Mouse (Mus musculus): ENCODE data around the gene Gcnt7. TPM values are rescaled to one million over a fixed set of nuclear protein-coding genes. Genes with fewer than 3 reads are reported as not detected.
A peak's percentile ranks its signal among the peaks of the same experiment; 100 is the strongest.

Gene Gcnt7
- polyA plus RNA-seq, 1 experiment from 2014 or later = 0.78 TPM

DNA sequence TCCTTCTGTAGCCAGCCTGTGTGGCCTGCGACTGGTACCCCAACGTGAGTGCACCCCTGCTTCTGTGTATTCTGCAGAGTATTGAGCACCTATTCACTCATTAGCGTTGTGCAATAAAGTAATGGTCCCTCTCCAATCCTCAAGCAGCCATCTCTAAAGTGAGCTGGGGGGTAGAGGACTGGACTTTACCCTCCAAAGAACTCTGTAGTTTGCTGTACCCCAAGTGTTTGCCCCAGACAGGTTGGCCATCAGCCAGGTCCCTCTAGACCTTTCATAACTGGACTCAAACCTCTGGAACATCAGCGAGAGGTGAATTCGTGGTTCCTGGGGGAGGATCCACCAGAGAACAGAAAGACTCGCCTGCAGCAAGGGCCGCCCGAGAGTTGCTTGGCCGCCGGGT is 5.9 kb downstream of the Gcnt7 start:
- Histone ChIP-seq H3K4me3 (no peak overlapping the region), H3K27me3 (replicated peaks) (no peaks in the 10 kb centered on the region), H3K27ac (replicated peaks) (no peak overlapping the region), H3K9ac (no peak overlapping the region), H3K4me2 (no peak overlapping the region), H3K9me3 (no peaks in the 10 kb centered on the region), H3K36me3 (peaks cover 85% of the 10 kb centered on the region), H3K4me1 (no peaks in the 10 kb centered on the region)
- no peak for ATAC-seq (ENCODE audit: extremely low read depth, insufficient number of reproducible peaks, low FRiP score, low TSS enrichment)
- 88% methylated on average over 10 of the region's 10 CpGs for WGBS

DNA sequence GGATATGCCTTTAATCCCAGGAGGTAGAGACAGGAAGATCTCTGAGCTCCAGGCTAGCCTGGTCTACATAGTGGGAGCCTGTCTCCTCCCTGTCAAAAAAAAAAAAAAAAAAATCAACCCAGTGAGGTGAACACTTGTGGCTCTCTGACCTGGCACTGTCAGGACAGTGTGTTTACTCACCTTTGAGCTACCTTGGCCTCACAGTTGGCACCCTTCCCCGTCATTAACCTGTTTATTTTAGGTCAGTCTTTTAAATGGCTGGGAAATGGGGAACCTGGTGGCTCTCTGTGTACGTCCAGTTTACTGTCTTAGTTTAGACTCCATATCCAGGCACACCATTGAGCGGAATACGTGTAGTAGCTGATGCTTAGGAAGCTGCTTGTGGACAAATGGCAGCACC is 6.4 kb downstream of the Gcnt7 start:
- no peaks in the 10 kb centered on the region for H3K9me3 ChIP-seq
- 91% methylated on average over 4 of the region's 4 CpGs for WGBS
- no peak overlapping the region for H3K9ac ChIP-seq
- no peak for ATAC-seq (ENCODE audit: extremely low read depth, insufficient number of reproducible peaks, low FRiP score, low TSS enrichment)
- no peaks in the 10 kb centered on the region for H3K4me1 ChIP-seq
- H3K36me3 ChIP-seq = peaks cover 85% of the 10 kb centered on the region
- no peak overlapping the region for H3K27ac ChIP-seq (replicated peaks)
- H3K4me3 ChIP-seq = no peak overlapping the region
- H3K27me3 ChIP-seq (replicated peaks) = no peaks in the 10 kb centered on the region
- H3K4me2 ChIP-seq = no peak overlapping the region

DNA sequence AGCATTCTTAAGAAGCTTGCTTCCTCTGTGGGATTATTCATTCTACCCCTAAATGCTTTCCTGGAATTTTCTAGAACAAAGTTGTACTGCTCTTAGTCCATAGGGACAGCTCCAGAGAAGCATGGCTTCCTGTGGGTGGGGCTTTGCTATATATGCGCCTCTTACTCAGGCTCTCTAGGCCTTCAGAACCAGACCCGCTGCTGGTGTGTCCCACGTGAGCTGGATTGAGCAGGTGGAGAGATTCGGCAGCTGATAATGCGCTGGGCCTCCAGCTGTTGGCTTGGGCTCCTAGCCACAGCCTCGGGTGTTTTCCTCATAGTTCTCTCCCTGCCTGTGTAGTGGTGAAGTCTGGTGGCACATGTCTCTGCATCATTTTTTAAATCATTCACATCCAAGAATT is 7.8 kb downstream of the Gcnt7 start:
- peaks cover 91% of the 10 kb centered on the region for H3K36me3 ChIP-seq
- no peak overlapping the region for H3K27ac ChIP-seq (replicated peaks)
- H3K4me1 ChIP-seq = no peaks in the 10 kb centered on the region
- no peaks in the 10 kb centered on the region for H3K9me3 ChIP-seq
- no peak overlapping the region for H3K9ac ChIP-seq
- no peak overlapping the region for H3K4me2 ChIP-seq
- 82% methylated on average over 6 of the region's 6 CpGs for WGBS
- H3K4me3 ChIP-seq = no peak overlapping the region
- no peaks in the 10 kb centered on the region for H3K27me3 ChIP-seq (replicated peaks)
- ATAC-seq (ENCODE audit: extremely low read depth, insufficient number of reproducible peaks, low FRiP score, low TSS enrichment) = no peak

DNA sequence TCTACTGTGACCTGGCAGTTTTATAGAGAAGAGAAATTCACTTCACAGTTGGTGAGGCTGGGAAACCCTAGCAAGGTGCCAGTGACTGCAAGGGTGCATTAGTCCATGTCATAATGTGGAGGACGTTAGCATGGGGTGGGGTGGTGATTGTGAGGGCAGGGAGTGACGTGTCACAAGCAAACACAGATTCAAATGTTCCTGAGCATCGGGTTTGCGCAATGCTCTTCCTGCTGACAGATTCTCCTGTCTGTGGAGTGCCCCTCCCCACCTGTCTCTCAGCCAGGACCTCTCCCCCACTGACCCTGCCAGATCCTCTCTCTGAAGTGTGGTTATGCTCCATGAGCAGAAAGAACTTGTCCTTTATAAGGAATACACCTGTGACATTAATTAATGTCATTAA is 10.1 kb downstream of the Gcnt7 start:
- H3K27ac ChIP-seq (replicated peaks) = no peak overlapping the region
- H3K9me3 ChIP-seq = no peaks in the 10 kb centered on the region
- no peak overlapping the region for H3K9ac ChIP-seq
- no peak for ATAC-seq (ENCODE audit: extremely low read depth, insufficient number of reproducible peaks, low FRiP score, low TSS enrichment)
- H3K27me3 ChIP-seq (replicated peaks) = no peaks in the 10 kb centered on the region
- H3K4me1 ChIP-seq = no peaks in the 10 kb centered on the region
- peaks cover 87% of the 10 kb centered on the region for H3K36me3 ChIP-seq
- H3K4me3 ChIP-seq = no peak overlapping the region
- WGBS = 83% methylated on average over 4 of the region's 4 CpGs
- H3K4me2 ChIP-seq = no peak overlapping the region

DNA sequence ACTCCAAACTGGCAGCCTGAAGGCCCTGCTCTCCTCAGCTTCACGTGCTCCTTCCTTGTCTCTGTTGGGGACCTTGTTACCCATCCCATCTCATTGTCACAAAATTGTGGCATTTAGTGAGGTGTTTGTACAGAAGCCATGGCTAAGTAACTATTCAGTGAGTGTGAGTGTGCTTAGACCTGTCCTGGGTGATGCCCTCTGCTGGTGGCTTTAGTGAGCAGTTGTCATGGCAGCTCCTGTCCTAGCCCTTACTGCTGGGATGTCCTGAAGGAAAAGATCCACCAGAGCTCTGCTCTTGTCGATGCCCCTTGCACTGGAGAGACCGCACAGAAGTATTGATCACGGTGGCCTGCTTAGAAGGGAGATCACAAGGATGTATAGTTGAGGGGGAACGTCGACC is 11.1 kb downstream of the Gcnt7 start:
- peaks cover 77% of the 10 kb centered on the region for H3K36me3 ChIP-seq
- H3K27me3 ChIP-seq (replicated peaks) = no peaks in the 10 kb centered on the region

DNA sequence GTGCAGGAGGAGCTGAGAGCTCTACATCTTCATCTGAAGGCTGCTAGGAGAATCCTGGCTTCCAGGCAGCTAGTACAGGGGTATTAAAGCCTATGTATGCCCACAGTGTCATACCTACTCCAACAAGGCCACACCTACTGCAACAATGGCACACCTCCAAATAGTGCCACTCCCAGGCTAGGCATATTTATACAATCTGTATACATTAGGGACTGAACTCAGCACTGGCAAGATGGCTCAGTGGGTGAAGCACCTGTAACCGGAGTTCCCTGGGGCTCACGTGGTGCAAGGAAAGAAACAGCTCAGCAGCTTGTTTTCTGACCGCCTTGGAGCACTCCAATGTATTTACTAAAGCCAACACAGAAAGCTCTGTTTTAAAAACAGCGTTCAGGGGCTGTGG is 12.8 kb downstream of the Gcnt7 start:
- no peak for ATAC-seq (ENCODE audit: extremely low read depth, insufficient number of reproducible peaks, low FRiP score, low TSS enrichment)
- no peak overlapping the region for H3K9ac ChIP-seq
- H3K4me1 ChIP-seq = peaks cover 11% of the 10 kb centered on the region
- no peak overlapping the region for H3K4me3 ChIP-seq
- H3K27me3 ChIP-seq (replicated peaks) = no peaks in the 10 kb centered on the region
- H3K9me3 ChIP-seq = no peaks in the 10 kb centered on the region
- peaks cover 60% of the 10 kb centered on the region for H3K36me3 ChIP-seq
- 85% methylated on average over 4 of the region's 4 CpGs for WGBS
- no peak overlapping the region for H3K27ac ChIP-seq (replicated peaks)
- no peak overlapping the region for H3K4me2 ChIP-seq

More for the DNA sequence above, 11.1 kb downstream of the Gcnt7 start:
- no peak overlapping the region for H3K27ac ChIP-seq (replicated peaks)
- H3K9me3 ChIP-seq = no peaks in the 10 kb centered on the region
- no peak overlapping the region for H3K4me3 ChIP-seq
- no peak for ATAC-seq (ENCODE audit: extremely low read depth, insufficient number of reproducible peaks, low FRiP score, low TSS enrichment)
- no peak overlapping the region for H3K9ac ChIP-seq
- H3K4me1 ChIP-seq = no peaks in the 10 kb centered on the region
- no peak overlapping the region for H3K4me2 ChIP-seq
- 85% methylated on average over 6 of the region's 6 CpGs for WGBS

DNA sequence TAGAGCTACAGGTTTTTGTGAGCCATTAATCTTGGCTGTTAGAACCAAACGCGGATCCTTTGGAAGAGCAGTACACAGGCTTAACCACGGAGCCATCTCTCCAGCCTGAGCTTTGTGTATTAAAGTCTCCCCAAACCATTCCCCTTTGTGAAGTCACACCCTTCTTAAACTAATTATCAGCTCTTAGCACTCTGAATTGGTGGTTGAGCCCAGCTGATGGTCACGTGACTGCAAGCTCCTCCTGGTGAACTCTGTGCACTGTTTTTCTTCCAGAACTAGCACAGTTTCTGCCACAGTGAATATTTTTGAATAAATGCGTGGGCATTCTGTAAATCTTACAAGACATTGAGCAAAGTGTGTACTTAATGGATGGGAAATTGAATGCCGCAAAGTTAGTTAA is 17.2 kb downstream of the Gcnt7 start:
- H3K4me1 ChIP-seq = peaks cover 16% of the 10 kb centered on the region
- no peaks in the 10 kb centered on the region for H3K9me3 ChIP-seq
- H3K27ac ChIP-seq (replicated peaks) = no peak overlapping the region
- H3K4me3 ChIP-seq = peak overlapping the region; percentile 74
- H3K27me3 ChIP-seq (replicated peaks) = no peaks in the 10 kb centered on the region
- 27% methylated on average over 6 of the region's 6 CpGs for WGBS
- H3K9ac ChIP-seq = peak overlapping the region; percentile 84
- ATAC-seq (ENCODE audit: extremely low read depth, insufficient number of reproducible peaks, low FRiP score, low TSS enrichment) = no peak
- peaks cover 16% of the 10 kb centered on the region for H3K36me3 ChIP-seq
- H3K4me2 ChIP-seq = peak overlapping the region; percentile 95

DNA sequence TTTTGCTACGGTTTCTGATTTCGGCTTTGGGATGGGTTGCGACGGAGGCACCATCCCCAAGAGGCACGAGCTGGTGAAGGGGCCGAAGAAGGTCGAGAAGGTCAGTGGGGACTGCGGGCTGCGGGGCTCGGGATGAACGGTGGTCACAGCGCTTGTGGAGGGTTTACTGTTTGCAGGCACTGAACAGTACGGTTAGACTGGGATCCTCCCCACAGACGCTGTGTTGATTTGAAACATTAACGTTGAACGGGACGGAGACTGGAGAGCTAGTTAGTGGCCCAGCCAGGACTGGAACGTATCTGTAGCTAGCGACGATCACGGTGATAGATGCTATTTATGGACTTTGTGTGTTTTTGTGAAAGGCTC is 17.8 kb downstream of the Gcnt7 start:
- peak overlapping the region; percentile 84 for H3K9ac ChIP-seq
- H3K27me3 ChIP-seq (replicated peaks) = no peaks in the 10 kb centered on the region
- H3K4me1 ChIP-seq = peaks cover 16% of the 10 kb centered on the region
- H3K9me3 ChIP-seq = no peaks in the 10 kb centered on the region
- H3K4me3 ChIP-seq = peak overlapping the region; percentile 74
- peak overlapping the region; percentile 63 for H3K27ac ChIP-seq (replicated peaks)
- peaks cover 10% of the 10 kb centered on the region for H3K36me3 ChIP-seq
- peak overlapping the region; percentile 95 for H3K4me2 ChIP-seq
- under 1% methylated on average over 21 of the region's 21 CpGs for WGBS
- ATAC-seq (ENCODE audit: extremely low read depth, insufficient number of reproducible peaks, low FRiP score, low TSS enrichment) = peak; percentile 39; the same call in 1 of the 2 replicates

DNA sequence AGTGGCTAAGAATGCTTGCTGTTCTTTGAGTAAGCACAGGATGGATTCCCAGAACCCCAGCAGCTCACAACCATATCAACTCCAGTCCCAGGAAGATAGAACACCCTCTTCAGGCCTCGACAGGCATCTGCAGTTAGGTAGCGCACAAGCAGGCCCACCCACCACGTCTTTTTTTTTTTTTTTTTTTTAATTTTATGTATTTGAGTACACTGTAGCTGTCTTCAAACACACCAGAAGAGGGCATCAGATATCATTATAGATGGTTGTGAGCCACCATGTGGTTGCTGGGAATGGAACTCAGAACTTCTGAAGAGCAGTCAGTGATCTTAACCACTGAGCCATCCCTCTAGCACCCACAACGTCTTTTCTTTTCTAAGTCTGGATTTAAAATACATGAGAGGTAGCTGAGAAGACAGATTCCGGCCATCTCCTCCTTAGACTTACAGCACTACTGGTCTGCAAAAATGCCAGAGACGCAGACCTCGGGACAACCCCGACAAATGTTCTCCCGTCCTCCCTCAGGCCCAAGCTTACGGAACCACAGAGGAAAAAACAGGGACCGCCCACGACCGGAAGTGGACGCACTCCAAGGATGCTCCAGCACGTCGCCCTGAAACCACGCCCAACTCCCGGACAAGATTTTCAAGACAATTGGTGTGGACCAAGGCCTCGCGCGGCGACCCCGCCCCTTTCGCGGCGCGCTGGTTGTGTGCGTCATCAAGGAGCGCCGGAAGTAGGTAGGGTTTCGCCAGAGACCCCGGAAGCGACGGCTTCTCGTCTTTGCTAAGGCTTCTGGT is 18.4 kb downstream of the Gcnt7 start, which contains the start of gene Rtf2:
Gene Rtf2 (plus strand): TSS at position 714 of the 797 bp plus-strand sequence.
- ATAC-seq (ENCODE audit: extremely low read depth, insufficient number of reproducible peaks, low FRiP score, low TSS enrichment) = peak; percentile 97

DNA sequence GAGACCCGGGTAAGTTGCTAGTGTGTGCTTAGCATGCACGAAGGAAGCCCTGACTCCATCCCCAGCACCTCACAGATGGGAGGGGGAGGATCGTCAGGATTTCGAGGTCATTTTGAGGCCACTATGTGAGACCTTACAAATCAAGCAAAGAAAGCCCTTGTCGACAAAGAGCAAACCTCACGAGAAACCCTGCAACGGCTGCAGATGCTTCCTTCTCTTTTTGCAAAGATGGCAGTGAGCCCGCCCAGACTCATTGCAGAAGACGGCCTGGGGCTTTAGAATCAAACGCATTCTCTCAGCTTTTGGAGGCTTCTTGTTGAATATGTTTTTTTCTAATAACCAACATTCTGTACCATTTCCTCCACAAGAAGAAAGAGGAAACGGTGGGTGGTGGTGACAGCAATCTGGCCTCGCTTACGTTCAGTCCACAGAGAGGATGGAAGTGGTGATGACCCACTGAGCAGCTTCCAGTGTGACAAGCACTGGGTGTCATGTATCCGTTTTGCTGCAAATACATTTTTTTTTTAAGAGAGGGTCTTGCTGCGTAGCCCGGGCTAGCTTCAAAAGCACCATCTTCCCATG is 20.9 kb downstream of the Gcnt7 start:
- H3K4me1 ChIP-seq = peaks cover 16% of the 10 kb centered on the region
- no peak overlapping the region for H3K9ac ChIP-seq
- no peak for ATAC-seq (ENCODE audit: extremely low read depth, insufficient number of reproducible peaks, low FRiP score, low TSS enrichment)
- H3K4me2 ChIP-seq = no peak overlapping the region
- WGBS = 61% methylated on average over 16 of the region's 16 CpGs
- no peak overlapping the region for H3K4me3 ChIP-seq
- H3K27ac ChIP-seq (replicated peaks) = no peak overlapping the region
- H3K27me3 ChIP-seq (replicated peaks) = peaks cover 13% of the 10 kb centered on the region
- H3K36me3 ChIP-seq = no peaks in the 10 kb centered on the region
- H3K9me3 ChIP-seq = no peaks in the 10 kb centered on the region

More for the DNA sequence above, 18.4 kb downstream of the Gcnt7 start, which contains the start of gene Rtf2:
- Histone ChIP-seq H3K9ac (peak within 1 kb of the TSS; percentile 84), H3K27ac (replicated peaks) (peak within 1 kb of the TSS; percentile 73), H3K4me3 (peak within 1 kb of the TSS; percentile 74), H3K36me3 (peaks cover 4% of the 10 kb centered on the region), H3K27me3 (replicated peaks) (0 out of 2 replicates have a peak, but pooled peaks cover 4% of the 10 kb centered on the region), H3K4me2 (peak within 1 kb of the TSS; percentile 95), H3K4me1 (peaks cover 16% of the 10 kb centered on the region), H3K9me3 (no peaks in the 10 kb centered on the region)
- WGBS = 2% methylated on average over 35 of the region's 35 CpGs

DNA sequence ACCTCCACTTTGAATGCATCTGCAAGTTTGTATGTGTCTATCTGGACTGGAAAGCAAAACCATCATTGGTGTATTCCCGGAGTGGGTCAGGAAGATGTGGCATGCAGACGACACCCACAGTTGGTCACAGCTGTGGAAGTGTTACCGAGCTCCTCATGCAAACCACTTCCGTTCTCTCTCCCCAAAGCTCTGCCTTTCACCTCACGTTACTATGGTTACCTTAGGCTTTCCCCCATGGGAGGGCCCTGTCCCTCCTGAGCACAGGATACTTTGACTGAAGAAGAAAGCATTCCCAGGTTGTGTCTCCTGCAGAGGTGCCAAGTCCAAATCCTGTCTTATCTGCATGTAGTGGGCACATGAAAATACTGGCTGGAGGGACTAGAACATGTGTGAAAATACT is 24.6 kb downstream of the Gcnt7 start:
- no peak for ATAC-seq (ENCODE audit: extremely low read depth, insufficient number of reproducible peaks, low FRiP score, low TSS enrichment)
- H3K9me3 ChIP-seq = no peaks in the 10 kb centered on the region
- WGBS = 33% methylated on average over 5 of the region's 5 CpGs
- H3K4me2 ChIP-seq = no peak overlapping the region
- peaks cover 20% of the 10 kb centered on the region for H3K27me3 ChIP-seq (replicated peaks)
- H3K36me3 ChIP-seq = no peaks in the 10 kb centered on the region
- H3K4me3 ChIP-seq = no peak overlapping the region
- H3K9ac ChIP-seq = no peak overlapping the region
- H3K27ac ChIP-seq (replicated peaks) = no peak overlapping the region
- H3K4me1 ChIP-seq = peaks cover 17% of the 10 kb centered on the region

DNA sequence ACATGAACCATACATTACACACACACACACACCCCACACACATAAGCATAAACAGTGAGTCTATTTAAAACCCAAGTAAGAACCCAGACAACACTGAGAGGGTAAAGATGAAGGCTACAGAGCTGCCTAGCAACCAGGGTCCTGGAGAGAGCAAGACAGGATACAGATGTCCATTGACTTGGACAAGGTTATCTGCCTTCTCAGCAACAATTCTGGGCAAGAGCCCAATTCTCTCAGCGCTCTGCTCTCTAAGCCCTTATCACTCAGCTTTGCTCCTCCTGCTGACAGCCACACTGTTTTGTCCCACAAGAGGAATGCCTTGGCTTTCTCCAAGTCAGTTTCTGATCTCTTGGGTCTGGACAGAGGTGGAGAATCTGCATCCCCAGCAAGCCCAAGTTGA is 27.8 kb downstream of the Gcnt7 start:
- Histone ChIP-seq H3K27ac (replicated peaks) (peak overlapping the region; percentile 70), H3K27me3 (replicated peaks) (peaks cover 29% of the 10 kb centered on the region), H3K9ac (no peak overlapping the region), H3K36me3 (no peaks in the 10 kb centered on the region), H3K4me1 (peaks cover 17% of the 10 kb centered on the region), H3K4me3 (no peak overlapping the region), H3K9me3 (no peaks in the 10 kb centered on the region), H3K4me2 (no peak overlapping the region)
- WGBS = 9% methylated on average over 1 of the region's 1 CpGs
- peak; percentile 76 for ATAC-seq (ENCODE audit: extremely low read depth, insufficient number of reproducible peaks, low FRiP score, low TSS enrichment)
